Mouse (Mus musculus) gastrocnemius, adult 2 months (tissue): Measurements from ENCODE around the gene Ano10. TPM values are rescaled to one million over a fixed set of nuclear protein-coding genes. Genes with fewer than 3 reads are reported as not detected.

Source experiments
- DNase-seq: peaks from one replicate; pipeline ENCODE4 v3.0.0; 2022
- H3K27ac ChIP-seq: fragments of 200-600 bp; 2 replicates; pipeline ENCODE4 v1.8.1; 2022; ENCODE audit warnings: mild to moderate bottlenecking
- H3K4me3 ChIP-seq: fragments of 200-600 bp; 2 replicates; pipeline ENCODE4 v1.8.1; 2022; ENCODE audit warnings: mild to moderate bottlenecking, moderate library complexity
- CTCF ChIP-seq: fragments of 200-600 bp; IDR thresholded peaks from 2 replicates; pipeline ENCODE4 v1.8.1; 2022; ENCODE audit warnings: antibody characterized with exemption, mild to moderate bottlenecking, moderate library complexity
- intact Hi-C: fragments of 180-260 bp; cut with DNase I; formaldehyde crosslinking; loops from one replicate; pipeline ENCODE4 v1.15.1; 2025
- total RNA-seq, 2 experiments: library from RNA; stranded (reverse); gene quantifications; 2 replicates each; pipeline ENCODE4 v1.2.3; 2021

Ano10 gene
- total RNA-seq, 2 experiments from 2014 or later: 40.7 to 49.0 TPM

DNA sequence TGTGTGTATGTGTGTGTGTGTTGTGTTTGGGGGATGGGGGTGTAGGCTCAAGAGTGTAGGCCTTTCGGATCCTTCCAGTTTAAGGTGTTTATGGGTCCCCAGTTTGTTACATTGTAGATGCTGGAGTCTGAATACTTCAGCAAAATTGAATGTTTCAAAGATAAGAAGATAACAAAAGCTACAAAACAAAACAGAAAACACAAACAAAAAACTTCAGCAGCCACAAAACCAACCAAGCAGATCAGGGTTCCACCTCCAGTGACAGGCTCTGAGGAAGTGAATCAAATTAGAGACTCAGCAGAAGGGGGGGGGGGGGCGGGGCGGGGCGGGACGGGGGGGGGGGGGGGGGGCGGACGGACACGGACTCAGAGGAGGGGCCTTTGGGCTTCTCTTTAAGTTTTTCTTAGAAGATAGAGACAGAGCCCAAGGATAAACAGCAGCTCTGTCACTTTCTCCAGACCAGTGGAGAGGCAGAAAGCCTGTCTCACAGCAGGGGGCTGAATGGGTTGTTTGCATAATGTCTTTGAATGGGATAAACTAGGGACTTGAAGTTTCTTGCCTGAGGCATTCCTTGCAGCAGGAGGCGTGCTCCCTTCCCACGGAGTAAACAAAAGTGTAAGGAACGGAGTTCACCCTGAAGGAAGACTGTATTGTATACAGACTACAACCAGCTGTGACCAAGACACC lies 8.9 kb downstream of the Ano10 start:
- no peak overlapping the region for H3K4me3 ChIP-seq
- no peak for DNase-seq
- 0 out of 2 replicates have a peak overlapping the region, but pooled peaks have one; percentile 24 for H3K27ac ChIP-seq
- intact Hi-C loops: no loop called here
- TF ChIP-seq CTCF: peak; percentile 18; the same call in 1 of the 2 replicates

DNA sequence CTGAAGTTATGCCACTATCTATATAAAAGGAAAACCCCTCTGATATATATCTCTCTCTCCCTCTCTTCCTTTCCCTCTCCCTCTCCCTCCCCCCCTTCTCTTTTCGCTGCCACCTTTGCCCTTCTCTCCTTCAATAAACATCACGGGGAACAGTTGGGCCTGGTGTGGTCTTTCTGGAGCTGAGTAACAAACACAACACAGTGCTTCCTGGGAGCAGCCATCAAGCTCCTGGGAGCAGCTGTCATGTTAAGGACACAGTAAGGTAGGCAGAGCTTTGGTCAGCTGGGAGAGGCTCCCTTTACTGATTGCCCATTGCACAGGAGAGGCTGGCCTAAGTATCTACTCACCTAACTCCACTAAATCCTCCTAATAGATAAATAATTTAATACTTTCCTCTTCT lies 9.5 kb downstream of the Ano10 start:
- no peak for DNase-seq
- Histone ChIP-seq H3K4me3 (no peak overlapping the region), H3K27ac (no peak overlapping the region)
- intact Hi-C loops: no loop called here
- TF ChIP-seq CTCF: no peak

DNA sequence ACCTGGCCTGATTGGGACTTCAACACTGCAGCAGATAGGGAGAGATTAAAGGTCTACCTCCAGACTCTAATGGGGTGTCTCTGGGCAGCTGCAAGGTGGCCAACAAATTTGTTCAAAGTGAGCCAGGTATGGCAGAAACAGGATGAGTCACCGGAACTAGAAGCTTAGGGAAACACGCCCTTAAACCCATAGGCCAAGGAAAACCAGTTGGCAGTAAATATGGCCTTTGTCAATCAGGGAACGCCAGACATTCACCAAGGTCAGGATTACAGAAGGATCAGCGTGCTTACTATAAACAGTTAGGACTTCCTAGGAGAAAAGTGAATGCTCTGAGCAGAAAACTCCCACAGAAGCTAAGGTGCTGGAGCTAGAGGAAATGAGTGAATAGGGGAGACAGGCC lies 13.2 kb downstream of the Ano10 start:
- intact Hi-C loops: no loop called here
- no peak for DNase-seq
- no peak for TF ChIP-seq CTCF
- H3K27ac ChIP-seq: no peak overlapping the region
- no peak overlapping the region for H3K4me3 ChIP-seq

DNA sequence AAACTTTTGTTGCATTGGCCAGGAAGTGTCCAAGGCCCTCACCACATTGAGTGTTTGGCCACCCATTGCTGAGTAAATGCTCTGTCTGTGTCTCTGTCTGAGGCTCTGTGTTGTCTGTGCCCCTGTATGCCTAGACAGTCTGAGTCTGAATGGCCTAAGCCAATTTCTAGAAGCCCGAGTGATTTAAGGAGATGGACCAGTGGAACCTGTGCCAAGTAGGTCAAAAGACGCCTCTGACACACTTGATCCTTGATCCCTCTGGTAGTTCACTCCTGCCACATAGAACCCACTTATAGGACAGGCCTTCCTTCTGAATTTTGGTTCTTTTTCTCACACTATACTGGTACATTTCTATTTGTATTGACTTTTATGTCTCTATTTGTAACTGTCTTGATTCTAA lies 17.6 kb downstream of the Ano10 start:
- intact Hi-C loops: no loop called here
- no peak overlapping the region for H3K4me3 ChIP-seq
- no peak overlapping the region for H3K27ac ChIP-seq
- TF ChIP-seq CTCF: no peak
- no peak for DNase-seq

DNA sequence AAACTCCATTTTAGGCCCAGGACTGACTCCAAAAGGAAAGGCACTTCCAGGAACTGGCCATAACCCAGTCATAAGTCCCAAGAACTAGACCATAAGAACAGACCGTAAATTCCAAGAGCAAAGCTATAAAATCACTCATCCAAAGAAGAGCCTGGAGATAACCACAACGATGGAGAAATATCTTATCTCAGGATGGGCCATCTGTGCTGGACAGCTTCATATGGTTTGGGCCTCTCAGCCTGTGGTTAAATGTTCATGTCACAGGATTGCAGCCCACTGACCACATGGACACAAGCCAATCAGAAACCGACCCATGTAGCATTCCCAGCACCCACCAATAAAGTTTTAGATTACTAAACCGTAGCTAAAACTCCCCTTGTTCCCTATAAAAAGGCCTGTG lies 18.1 kb downstream of the Ano10 start:
- Histone ChIP-seq H3K4me3 (no peak overlapping the region), H3K27ac (no peak overlapping the region)
- TF ChIP-seq CTCF: no peak
- intact Hi-C loops: no loop called here
- DNase-seq: no peak

DNA sequence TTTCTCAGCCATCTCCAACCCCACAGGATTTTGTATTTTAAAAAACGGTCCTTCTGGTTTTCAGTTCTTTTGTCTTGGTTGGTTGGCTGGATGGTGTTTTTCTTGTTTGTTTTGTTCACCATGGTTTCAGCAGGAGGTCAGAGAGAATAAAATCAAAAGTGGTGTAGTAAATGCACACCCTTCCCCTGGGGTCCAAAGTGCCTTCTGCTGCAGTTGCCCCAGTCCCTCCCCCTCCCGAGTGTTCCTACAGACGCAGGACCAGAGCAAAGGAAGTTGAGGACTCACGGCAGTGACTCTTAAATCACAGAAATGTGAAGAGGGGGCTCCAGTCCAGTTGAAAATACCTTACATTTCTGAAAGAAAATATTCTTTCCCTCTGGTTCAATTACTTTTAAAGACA lies 19.9 kb downstream of the Ano10 start:
- Histone ChIP-seq H3K4me3 (no peak overlapping the region), H3K27ac (no peak overlapping the region)
- intact Hi-C loops: no loop called here
- TF ChIP-seq CTCF: no peak
- DNase-seq: no peak

DNA sequence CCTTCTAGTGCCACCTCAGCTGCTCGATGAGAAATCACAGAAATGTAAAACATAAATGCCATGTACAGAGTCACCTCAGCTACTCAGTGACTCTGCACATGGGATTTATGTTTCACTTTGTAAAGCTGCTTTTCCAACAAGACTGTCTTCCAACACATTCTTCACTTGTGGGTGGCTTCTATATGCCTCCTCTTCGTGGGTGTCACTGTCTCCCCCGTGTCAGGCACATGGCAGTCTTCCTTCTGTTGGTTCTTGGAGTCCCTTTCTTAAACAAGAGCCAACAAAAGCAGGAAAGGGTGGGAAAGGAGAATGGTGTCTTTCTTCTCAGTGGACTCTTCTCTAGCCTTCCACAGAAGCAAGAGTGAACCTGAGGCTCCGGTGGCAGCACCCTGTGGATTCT lies 20.3 kb downstream of the Ano10 start:
- TF ChIP-seq CTCF: no peak
- no peak for DNase-seq
- H3K4me3 ChIP-seq: no peak overlapping the region
- intact Hi-C loops: no loop called here
- H3K27ac ChIP-seq: no peak overlapping the region

DNA sequence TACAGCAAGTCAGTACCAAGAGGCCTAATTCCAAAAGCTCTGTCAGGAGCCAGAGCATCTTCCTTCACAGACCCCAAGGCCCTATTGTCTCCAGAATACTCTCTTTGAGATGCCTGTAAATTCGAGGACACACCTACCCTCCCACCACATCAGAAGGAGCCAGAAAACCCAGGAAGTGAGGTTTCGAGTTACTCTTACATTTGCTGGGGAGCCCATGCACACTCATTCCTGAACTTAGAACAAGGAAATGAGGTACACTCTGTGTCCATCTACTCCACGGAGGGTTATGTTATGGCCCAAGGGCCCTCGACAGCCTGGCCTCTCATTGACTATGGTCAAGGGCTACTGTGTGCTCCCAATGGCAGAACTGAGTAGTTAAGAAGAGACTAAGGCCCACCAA lies 22.4 kb downstream of the Ano10 start:
- TF ChIP-seq CTCF: no peak
- no peak overlapping the region for H3K4me3 ChIP-seq
- intact Hi-C loops: no loop called here
- DNase-seq: no peak
- H3K27ac ChIP-seq: no peak overlapping the region

DNA sequence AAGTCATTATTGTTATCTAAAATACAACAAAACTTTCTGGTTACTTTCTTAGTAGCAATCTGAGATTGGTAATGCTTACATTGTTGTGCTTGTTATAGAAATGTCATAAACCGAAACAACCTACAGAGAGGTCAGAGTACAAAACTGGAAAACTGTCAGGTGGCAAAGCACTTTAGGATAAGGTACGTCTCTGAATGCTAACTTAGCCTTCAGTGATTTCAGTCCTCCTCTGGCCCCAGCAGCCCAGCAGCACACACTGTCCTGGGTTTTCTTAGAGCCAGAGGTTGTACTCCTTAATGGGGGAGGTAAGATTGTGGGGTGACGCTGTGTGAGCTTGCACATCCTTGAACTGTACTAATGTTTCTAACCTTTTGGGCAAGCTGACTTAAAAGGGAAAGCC lies 22.9 kb downstream of the Ano10 start:
- no peak overlapping the region for H3K27ac ChIP-seq

DNA sequence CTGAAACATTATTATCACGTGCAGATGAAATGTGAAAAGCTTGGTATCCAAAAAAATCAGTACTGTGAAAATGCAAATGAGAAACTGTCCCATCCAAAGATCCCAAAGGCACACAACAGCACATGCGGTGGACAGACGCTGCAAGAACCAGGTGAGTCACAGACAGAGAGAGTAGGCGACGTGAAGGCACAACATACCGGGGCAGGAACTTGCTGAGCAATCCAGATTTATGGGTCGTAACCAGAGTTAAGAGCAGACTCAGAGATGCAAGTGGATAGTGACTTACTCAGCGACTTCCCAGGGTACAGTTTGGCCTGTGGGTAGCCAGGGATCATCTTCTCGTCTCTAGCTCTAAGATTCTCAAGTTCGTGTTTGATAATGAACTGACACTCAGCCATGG lies 23.3 kb downstream of the Ano10 start:
- TF ChIP-seq CTCF: no peak
- no peak overlapping the region for H3K27ac ChIP-seq
- H3K4me3 ChIP-seq: no peak overlapping the region
- no peak for DNase-seq
- intact Hi-C loops: no loop called here

More for the DNA sequence above, 22.9 kb downstream of the Ano10 start:
- H3K4me3 ChIP-seq: no peak overlapping the region
- intact Hi-C loops: no loop called here
- no peak for DNase-seq
- no peak for TF ChIP-seq CTCF

DNA sequence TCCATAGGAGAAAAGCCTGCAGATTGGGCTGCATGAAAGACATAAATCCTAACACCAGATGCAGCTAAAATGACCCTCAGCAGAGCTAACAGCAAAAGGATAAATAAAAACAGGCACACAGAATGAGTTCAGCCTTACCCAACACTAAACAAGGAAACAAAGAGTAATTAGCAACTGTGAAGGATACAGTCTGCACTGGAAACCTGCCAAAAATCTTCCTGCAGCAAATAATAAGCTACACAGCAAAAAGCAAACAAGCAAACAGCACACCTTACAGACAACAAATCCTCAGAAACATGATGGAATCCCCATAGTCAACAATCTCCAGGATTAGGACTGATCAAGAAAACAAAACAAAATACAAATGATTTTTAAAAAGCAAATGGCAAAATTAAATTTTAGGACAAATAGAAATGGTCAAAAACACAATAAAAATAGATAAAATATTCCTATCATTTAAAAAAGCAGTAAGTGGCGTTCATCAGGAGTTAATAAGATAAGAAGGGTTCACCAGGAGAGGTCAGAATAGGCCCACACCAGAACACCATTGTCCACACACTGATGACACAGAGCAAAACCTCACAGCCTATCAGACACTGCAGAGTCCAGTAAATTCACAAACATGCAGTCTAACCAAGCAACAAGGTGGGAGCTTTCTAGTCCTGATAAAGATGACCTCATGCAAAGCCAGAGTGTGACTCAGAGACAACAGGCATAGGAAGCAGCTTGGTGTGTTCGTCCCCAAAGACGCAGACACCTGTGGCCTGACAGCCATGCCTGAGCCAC lies 24.8 kb downstream of the Ano10 start:
- DNase-seq: no peak
- no peak overlapping the region for H3K4me3 ChIP-seq
- TF ChIP-seq CTCF: no peak; the same call in 1 of the 2 replicates
- intact Hi-C loops: no loop called here
- H3K27ac ChIP-seq: no peak overlapping the region

DNA sequence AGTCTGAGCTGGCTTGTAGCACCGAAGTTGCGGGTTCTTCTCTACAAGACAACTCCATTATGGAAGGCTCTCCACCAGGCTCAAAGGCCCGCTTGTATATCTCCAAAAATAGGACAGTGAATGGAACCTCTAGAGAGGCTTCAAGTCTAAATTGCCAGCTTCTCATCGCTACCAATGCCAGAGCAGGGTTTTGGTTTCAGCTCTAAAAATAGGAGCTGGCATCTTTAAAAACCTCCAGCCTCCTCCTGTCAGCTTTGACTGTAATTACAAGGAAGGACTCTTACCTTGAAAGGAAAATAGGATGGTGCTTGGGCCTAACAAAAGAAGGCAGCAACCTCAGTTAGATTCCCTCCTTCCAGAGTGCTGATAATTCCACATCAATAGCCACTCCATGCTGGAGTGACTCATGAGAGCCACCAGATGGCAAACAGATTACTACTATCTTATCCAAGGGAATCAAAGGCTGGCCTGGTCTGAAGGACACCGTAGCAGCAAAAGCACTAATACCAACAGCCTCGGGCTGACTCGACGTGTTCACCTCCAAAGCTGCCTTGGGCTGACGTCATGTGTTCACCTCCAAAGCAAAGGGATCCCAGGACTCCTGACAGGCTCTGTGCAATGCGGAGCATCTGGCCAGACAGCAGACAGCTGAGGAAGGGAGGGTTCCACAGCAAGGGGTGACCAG lies 28.6 kb downstream of the Ano10 start:
- H3K27ac ChIP-seq: peak overlapping the region; percentile 88
- intact Hi-C loops: no loop called here
- peak overlapping the region; percentile 37 for H3K4me3 ChIP-seq
- peak; percentile 54 for DNase-seq
- TF ChIP-seq CTCF: 0 out of 2 replicates have a peak, but pooled peaks have one; percentile 17

DNA sequence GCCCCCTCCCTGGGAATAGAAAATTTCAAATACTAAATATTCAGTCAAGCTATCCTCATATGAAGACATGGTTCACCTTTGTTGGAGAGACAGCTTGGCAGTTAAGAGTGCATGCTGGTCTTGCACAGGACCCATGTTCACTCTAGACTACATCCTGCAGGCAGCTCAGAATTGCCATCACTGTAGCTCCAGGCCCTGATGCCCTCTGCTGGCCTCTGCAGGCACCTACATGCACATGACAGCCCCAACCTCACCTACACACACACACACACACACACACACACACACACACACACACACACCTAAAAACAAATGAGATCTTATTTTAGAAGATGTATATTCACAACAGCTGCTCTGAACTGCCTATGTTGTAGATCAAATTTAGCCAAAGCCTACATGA lies 31.1 kb downstream of the Ano10 start:
- DNase-seq: no peak
- TF ChIP-seq CTCF: peak; percentile 32
- H3K4me3 ChIP-seq: no peak overlapping the region
- intact Hi-C loops: no loop called here
- no peak overlapping the region for H3K27ac ChIP-seq
